Mouse (Mus musculus): ENCODE results near the gene Grin2b. TPM values are rescaled to one million over a fixed set of nuclear protein-coding genes. Genes with fewer than 3 reads are reported as not detected.

The Grin2b gene
- polyA plus RNA-seq, 1 experiment from 2014 or later, result 87.8 TPM

- Histone ChIP-seq H3K36me3 (ENCODE audit: control insufficient read depth, insufficient read depth, low read length) (no peaks in the 10 kb centered on the region), H3K9ac (replicated peaks; ENCODE audit: low read depth, low read length) (no peak overlapping the region), H3K9me3 (ENCODE audit: control insufficient read depth, low read length) (no peaks in the 10 kb centered on the region), H3K4me2 (ENCODE audit: low read depth, low read length) (no peak overlapping the region), H3K27ac (ENCODE audit: low read depth, low read length) (no peak overlapping the region), H3K27me3 (ENCODE audit: control insufficient read depth, insufficient read depth, low read length) (no peaks in the 10 kb centered on the region), H3K4me3 (ENCODE audit: low read depth, low read length) (no peak overlapping the region), H3K4me1 (ENCODE audit: control insufficient read depth, insufficient read depth, low read length) (peaks cover 10% of the 10 kb centered on the region)
- 34% methylated on average over 7 of the region's 7 CpGs for WGBS
- ATAC-seq (ENCODE audit: low read depth), result peak; percentile 34; the same call in 1 of the 2 replicates
These were observed 162.8 kb downstream of the Grin2b start for GRCm38 (mm10) chr6:136010290-136011037.

GRCm38 (mm10) chr6:136008120-136008519 lies 165.2 kb downstream of the Grin2b start:
- no peak overlapping the region for H3K4me2 ChIP-seq (ENCODE audit: low read depth, low read length)
- H3K9ac ChIP-seq (replicated peaks; ENCODE audit: low read depth, low read length), result no peak overlapping the region
- no peak for ATAC-seq (ENCODE audit: low read depth)
- H3K4me3 ChIP-seq (ENCODE audit: low read depth, low read length), result no peak overlapping the region
- H3K36me3 ChIP-seq (ENCODE audit: control insufficient read depth, insufficient read depth, low read length), result no peaks in the 10 kb centered on the region
- H3K4me1 ChIP-seq (ENCODE audit: control insufficient read depth, insufficient read depth, low read length), result peaks cover 10% of the 10 kb centered on the region
- 88% methylated on average over 6 of the region's 6 CpGs for WGBS
- no peak overlapping the region for H3K27ac ChIP-seq (ENCODE audit: low read depth, low read length)
- no peaks in the 10 kb centered on the region for H3K9me3 ChIP-seq (ENCODE audit: control insufficient read depth, low read length)
- no peaks in the 10 kb centered on the region for H3K27me3 ChIP-seq (ENCODE audit: control insufficient read depth, insufficient read depth, low read length)

DNA sequence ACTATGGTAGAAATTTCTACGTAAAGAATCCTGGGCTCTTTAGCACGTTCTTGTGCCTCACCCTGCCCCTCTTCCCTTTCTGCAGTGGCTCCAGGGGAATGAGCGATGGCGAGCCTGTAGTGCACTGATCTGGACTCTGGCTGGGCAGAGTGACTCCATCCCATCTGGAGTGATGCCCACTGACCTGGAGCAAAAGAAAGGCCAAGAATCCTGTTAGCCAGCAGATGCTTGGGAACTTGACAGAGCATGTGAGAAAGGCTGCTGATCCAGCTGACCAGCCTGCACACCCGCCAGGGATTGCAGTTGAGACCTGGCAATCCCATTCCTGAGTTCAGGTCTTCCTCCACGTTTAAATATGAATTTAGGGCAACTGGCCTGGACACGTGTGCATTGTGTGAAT lies 178.6 kb downstream of the Grin2b start:
- no peaks in the 10 kb centered on the region for H3K9me3 ChIP-seq (ENCODE audit: control insufficient read depth, low read length)
- no peak overlapping the region for H3K4me3 ChIP-seq (ENCODE audit: low read depth, low read length)
- no peaks in the 10 kb centered on the region for H3K4me1 ChIP-seq (ENCODE audit: control insufficient read depth, insufficient read depth, low read length)
- H3K9ac ChIP-seq (replicated peaks; ENCODE audit: low read depth, low read length), result no peak overlapping the region
- H3K27ac ChIP-seq (ENCODE audit: low read depth, low read length), result no peak overlapping the region
- no peak for ATAC-seq (ENCODE audit: low read depth)
- 78% methylated on average over 7 of the region's 7 CpGs for WGBS
- H3K27me3 ChIP-seq (ENCODE audit: control insufficient read depth, insufficient read depth, low read length), result no peaks in the 10 kb centered on the region
- no peak overlapping the region for H3K4me2 ChIP-seq (ENCODE audit: low read depth, low read length)
- H3K36me3 ChIP-seq (ENCODE audit: control insufficient read depth, insufficient read depth, low read length), result no peaks in the 10 kb centered on the region

- Histone ChIP-seq H3K27me3 (ENCODE audit: control insufficient read depth, insufficient read depth, low read length) (no peaks in the 10 kb centered on the region), H3K27ac (ENCODE audit: low read depth, low read length) (no peak overlapping the region)
- 33% methylated on average over 3 of the region's 3 CpGs for WGBS
These were observed 179.4 kb downstream of the Grin2b start for GRCm38 (mm10) chr6:135993897-135994296.

DNA sequence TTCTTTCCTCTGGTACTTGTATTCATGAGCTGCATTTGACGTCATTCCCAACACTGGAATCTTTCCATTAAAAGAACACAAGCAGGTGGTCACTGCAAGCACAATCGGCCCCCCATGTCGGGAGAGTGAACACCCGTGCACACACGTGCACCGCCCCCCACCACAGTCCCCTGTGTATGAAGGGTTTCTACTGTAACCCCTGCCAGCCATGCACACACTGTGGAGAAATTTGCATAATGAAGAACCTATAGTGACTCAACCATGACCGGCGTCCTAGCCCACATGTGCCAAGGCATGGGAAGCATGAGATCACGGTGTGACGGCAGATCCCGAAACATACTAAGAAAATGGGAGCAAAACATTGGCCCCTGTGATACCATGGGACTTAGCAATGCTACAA lies 179.9 kb downstream of the Grin2b start:
- peak; percentile 46; the same call in 1 of the 2 replicates for ATAC-seq (ENCODE audit: low read depth)
- WGBS, result 74% methylated on average over 11 of the region's 11 CpGs
- no peak overlapping the region for H3K27ac ChIP-seq (ENCODE audit: low read depth, low read length)

More at GRCm38 (mm10) chr6:135993897-135994296, 179.4 kb downstream of the Grin2b start:
- Histone ChIP-seq H3K4me1 (ENCODE audit: control insufficient read depth, insufficient read depth, low read length) (no peaks in the 10 kb centered on the region), H3K4me3 (ENCODE audit: low read depth, low read length) (no peak overlapping the region), H3K9ac (replicated peaks; ENCODE audit: low read depth, low read length) (no peak overlapping the region), H3K9me3 (ENCODE audit: control insufficient read depth, low read length) (no peaks in the 10 kb centered on the region), H3K4me2 (ENCODE audit: low read depth, low read length) (no peak overlapping the region), H3K36me3 (ENCODE audit: control insufficient read depth, insufficient read depth, low read length) (no peaks in the 10 kb centered on the region)
- ATAC-seq (ENCODE audit: low read depth), result no peak

DNA sequence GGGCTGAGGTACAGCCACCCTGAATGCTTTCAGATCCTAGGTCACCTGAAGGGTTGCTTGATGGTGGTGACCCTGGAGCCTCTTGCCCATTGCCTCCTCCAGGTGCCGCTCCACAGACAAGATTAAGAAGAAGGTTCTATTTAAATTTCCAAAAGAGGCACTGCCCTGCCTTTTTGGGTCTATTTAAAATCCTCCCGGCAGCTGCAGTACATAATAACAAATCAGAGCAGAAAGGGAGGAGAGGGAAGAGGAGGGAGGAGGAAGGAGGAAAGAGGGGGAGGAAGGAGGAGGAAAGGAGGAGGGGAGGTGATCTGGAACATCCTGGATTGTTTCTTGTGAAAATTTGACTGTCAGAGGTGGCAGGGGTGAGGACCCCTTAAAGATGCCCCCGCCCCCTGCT lies 197.2 kb downstream of the Grin2b start:
- H3K4me2 ChIP-seq (ENCODE audit: low read depth, low read length), result no peak overlapping the region
- no peak for ATAC-seq (ENCODE audit: low read depth)
- H3K4me3 ChIP-seq (ENCODE audit: low read depth, low read length), result no peak overlapping the region
- no peaks in the 10 kb centered on the region for H3K4me1 ChIP-seq (ENCODE audit: control insufficient read depth, insufficient read depth, low read length)
- 60% methylated on average over 3 of the region's 3 CpGs for WGBS
- no peaks in the 10 kb centered on the region for H3K9me3 ChIP-seq (ENCODE audit: control insufficient read depth, low read length)
- no peak overlapping the region for H3K9ac ChIP-seq (replicated peaks; ENCODE audit: low read depth, low read length)
- no peak overlapping the region for H3K27ac ChIP-seq (ENCODE audit: low read depth, low read length)
- H3K27me3 ChIP-seq (ENCODE audit: control insufficient read depth, insufficient read depth, low read length), result no peaks in the 10 kb centered on the region
- H3K36me3 ChIP-seq (ENCODE audit: control insufficient read depth, insufficient read depth, low read length), result no peaks in the 10 kb centered on the region

More for the DNA sequence above, 179.9 kb downstream of the Grin2b start:
- Histone ChIP-seq H3K27me3 (ENCODE audit: control insufficient read depth, insufficient read depth, low read length) (no peaks in the 10 kb centered on the region), H3K9me3 (ENCODE audit: control insufficient read depth, low read length) (no peaks in the 10 kb centered on the region), H3K4me1 (ENCODE audit: control insufficient read depth, insufficient read depth, low read length) (no peaks in the 10 kb centered on the region), H3K4me2 (ENCODE audit: low read depth, low read length) (no peak overlapping the region), H3K9ac (replicated peaks; ENCODE audit: low read depth, low read length) (no peak overlapping the region), H3K4me3 (ENCODE audit: low read depth, low read length) (no peak overlapping the region), H3K36me3 (ENCODE audit: control insufficient read depth, insufficient read depth, low read length) (no peaks in the 10 kb centered on the region)

GRCm38 (mm10) chr6:135972481-135972880 lies 200.8 kb downstream of the Grin2b start:
- H3K9me3 ChIP-seq (ENCODE audit: control insufficient read depth, low read length), result no peaks in the 10 kb centered on the region
- no peak overlapping the region for H3K27ac ChIP-seq (ENCODE audit: low read depth, low read length)
- no peaks in the 10 kb centered on the region for H3K27me3 ChIP-seq (ENCODE audit: control insufficient read depth, insufficient read depth, low read length)
- no peaks in the 10 kb centered on the region for H3K4me1 ChIP-seq (ENCODE audit: control insufficient read depth, insufficient read depth, low read length)
- WGBS, result 78% methylated on average over 9 of the region's 9 CpGs
- no peak overlapping the region for H3K9ac ChIP-seq (replicated peaks; ENCODE audit: low read depth, low read length)
- H3K4me3 ChIP-seq (ENCODE audit: low read depth, low read length), result no peak overlapping the region
- H3K4me2 ChIP-seq (ENCODE audit: low read depth, low read length), result no peak overlapping the region
- no peak for ATAC-seq (ENCODE audit: low read depth)
- no peaks in the 10 kb centered on the region for H3K36me3 ChIP-seq (ENCODE audit: control insufficient read depth, insufficient read depth, low read length)

DNA sequence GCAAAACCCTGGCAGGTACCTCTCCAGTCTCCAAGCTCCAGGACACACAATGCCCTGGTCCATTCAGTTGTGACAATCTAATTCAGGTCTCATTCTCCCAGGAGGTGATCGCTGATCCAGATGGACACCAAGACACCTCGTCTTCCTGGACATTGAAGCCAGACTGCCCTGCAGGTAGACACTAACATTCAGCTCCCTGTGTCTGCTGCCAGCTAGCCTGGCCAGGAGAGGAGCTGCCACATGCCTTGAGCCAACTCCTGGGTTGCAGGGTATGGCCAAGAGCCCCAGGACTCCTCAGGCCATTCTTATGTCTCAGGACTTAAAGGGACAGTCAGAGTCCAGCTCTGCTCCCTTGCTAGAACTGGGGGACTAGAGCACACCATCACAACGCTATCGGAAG lies 201.8 kb downstream of the Grin2b start:
- Histone ChIP-seq H3K9ac (replicated peaks; ENCODE audit: low read depth, low read length) (no peak overlapping the region), H3K4me2 (ENCODE audit: low read depth, low read length) (no peak overlapping the region), H3K27me3 (ENCODE audit: control insufficient read depth, insufficient read depth, low read length) (no peaks in the 10 kb centered on the region), H3K9me3 (ENCODE audit: control insufficient read depth, low read length) (no peaks in the 10 kb centered on the region), H3K4me3 (ENCODE audit: low read depth, low read length) (no peak overlapping the region), H3K27ac (ENCODE audit: low read depth, low read length) (no peak overlapping the region), H3K4me1 (ENCODE audit: control insufficient read depth, insufficient read depth, low read length) (no peaks in the 10 kb centered on the region), H3K36me3 (ENCODE audit: control insufficient read depth, insufficient read depth, low read length) (no peaks in the 10 kb centered on the region)
- no peak for ATAC-seq (ENCODE audit: low read depth)
- 92% methylated on average over 4 of the region's 4 CpGs for WGBS

GRCm38 (mm10) chr6:135970716-135971318 lies 202.5 kb downstream of the Grin2b start:
- no peak for ATAC-seq (ENCODE audit: low read depth)
- Histone ChIP-seq H3K4me2 (ENCODE audit: low read depth, low read length) (no peak overlapping the region), H3K9ac (replicated peaks; ENCODE audit: low read depth, low read length) (no peak overlapping the region), H3K27ac (ENCODE audit: low read depth, low read length) (no peak overlapping the region), H3K4me1 (ENCODE audit: control insufficient read depth, insufficient read depth, low read length) (no peaks in the 10 kb centered on the region), H3K36me3 (ENCODE audit: control insufficient read depth, insufficient read depth, low read length) (no peaks in the 10 kb centered on the region), H3K27me3 (ENCODE audit: control insufficient read depth, insufficient read depth, low read length) (no peaks in the 10 kb centered on the region), H3K9me3 (ENCODE audit: control insufficient read depth, low read length) (no peaks in the 10 kb centered on the region), H3K4me3 (ENCODE audit: low read depth, low read length) (no peak overlapping the region)
- WGBS, result 77% methylated on average over 3 of the region's 3 CpGs

Data from neural tube, embryonic 14.5 days (tissue).